Mouse (Mus musculus) adipocyte (in vitro differentiated cells): Measurements from ENCODE around the gene Mtif2.
"Not testable (repeated sequence)": the region's sequence is repeated elsewhere in the genome, so short reads cannot be mapped to it uniquely, and the experiment has no call there.

Experiments used
- DNase-seq: peaks from one replicate; pipeline ENCODE4 v3.0.0-alpha.2; 2016; ENCODE audit warnings: low spot score

Gene Mtif2

DNA sequence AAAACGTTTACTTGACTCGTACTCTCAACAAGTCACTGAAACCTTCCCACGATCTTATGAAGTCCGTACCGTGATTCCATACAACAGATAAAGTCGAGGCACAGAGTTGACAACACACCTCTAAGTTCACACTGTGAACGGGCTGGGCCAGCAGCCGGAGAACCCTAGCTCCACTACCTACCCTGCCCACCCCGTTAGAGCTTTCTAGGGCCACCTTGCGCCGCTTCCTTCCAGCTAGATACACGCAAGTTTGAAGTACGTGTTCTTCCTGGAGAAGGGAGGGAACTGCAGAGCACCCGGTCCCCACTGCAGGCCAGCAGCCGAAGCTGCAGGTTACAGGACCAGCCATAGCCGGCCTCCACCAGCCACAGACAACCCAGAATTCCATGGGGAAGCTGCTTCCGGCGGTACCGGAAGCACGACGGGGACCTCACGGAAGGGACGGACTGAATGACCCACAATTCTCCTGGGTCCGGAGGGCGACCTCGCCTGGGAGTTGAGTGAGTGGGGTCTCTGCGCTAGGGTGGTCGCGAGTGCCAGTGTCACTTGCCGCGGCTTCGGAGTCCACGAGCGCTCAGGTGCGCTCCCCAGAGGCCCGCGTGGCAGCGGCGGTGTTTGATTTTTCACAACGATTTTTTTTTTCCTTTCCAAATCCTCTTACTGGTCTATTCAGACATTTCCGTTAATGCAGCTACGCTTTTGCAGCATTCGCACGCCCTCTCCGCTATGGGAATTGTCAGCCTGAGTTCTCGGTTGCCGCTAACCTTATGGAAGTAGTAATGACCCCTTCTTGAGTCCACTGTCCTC, at the start of gene Mtif2:
Gene Mtif2 (plus strand): TSS at position 421 of the 807 bp plus-strand sequence.
- DNase-seq = peak; percentile 88

DNA sequence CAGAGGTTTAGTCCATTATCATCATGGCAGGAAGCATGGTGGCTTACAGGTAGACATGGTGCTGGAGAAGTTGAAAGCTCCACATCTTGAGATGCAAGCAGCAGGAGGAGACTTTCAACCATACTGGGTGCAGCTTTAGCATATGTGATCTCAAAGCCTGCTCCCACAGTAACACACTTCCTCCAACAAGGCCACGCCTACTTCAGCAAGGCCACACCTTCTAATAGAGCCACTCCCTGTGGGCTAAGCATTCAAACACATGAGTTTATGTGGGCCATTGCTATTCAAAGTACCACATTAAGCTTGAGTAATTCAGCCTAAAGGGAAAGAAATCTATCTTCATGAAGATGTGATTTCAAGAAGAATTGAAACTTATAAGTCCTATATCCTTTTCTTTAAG, 33.1 kb upstream of the Mtif2 start:
- no peak for DNase-seq

- DNase-seq = no peak
Measured at GRCm38 (mm10) chr11:29496962-29497361, 29.2 kb upstream of the Mtif2 start.

- DNase-seq = no peak
Measured at GRCm38 (mm10) chr11:29503948-29504893, 22.0 kb upstream of the Mtif2 start.

DNA sequence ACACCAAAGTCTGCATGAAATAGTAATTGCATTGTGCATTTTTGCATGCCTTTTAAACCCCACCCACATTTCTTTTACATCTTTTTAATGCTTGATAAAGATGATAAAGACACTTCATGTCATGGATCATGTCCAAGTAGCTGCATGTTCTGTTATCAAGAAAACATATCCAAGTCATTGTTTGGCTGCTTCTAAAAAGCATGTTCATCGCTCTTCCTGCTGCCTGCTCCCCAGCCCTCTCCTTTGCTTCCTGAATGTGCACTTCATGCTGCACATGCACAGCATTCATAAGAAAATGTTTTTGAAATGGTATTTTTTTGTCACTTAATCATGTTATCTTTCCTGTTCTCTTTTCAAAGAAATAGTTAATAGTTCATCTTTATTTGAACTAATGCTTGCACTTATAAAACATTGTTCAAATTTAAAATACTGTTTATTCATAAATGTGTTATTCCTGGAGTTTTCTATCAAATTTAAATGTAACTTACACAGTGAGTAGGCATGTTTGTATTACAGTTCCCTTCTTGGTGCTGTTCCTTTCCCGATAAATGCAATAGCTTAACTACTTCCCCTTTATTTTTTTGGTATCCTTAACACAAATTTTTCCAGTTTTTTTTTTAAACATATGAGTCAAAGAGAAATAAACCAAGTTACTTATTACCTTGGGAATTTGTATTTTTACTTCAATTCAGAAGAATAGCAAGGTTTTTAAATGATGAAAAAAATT, 21.1 kb upstream of the Mtif2 start:
- no peak for DNase-seq

DNA sequence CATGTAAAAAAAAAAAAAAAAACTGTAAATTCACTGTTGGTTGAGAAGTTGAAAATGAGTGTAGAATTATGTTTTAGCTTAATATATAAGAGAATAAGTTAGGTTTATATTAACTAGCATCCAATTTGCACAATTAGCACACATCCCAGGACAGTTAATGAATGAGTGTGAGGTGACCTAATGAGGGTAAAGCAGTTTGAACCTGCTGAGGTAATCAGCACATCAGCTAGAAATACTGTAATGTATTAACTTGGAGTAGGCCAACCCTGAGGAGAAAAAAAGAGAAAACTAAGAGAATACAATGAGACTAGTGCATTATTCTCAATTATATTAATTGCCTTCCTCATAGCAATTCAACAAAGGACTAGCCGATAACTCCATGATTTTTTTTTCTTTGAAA, 16.8 kb upstream of the Mtif2 start:
- no peak for DNase-seq

DNA sequence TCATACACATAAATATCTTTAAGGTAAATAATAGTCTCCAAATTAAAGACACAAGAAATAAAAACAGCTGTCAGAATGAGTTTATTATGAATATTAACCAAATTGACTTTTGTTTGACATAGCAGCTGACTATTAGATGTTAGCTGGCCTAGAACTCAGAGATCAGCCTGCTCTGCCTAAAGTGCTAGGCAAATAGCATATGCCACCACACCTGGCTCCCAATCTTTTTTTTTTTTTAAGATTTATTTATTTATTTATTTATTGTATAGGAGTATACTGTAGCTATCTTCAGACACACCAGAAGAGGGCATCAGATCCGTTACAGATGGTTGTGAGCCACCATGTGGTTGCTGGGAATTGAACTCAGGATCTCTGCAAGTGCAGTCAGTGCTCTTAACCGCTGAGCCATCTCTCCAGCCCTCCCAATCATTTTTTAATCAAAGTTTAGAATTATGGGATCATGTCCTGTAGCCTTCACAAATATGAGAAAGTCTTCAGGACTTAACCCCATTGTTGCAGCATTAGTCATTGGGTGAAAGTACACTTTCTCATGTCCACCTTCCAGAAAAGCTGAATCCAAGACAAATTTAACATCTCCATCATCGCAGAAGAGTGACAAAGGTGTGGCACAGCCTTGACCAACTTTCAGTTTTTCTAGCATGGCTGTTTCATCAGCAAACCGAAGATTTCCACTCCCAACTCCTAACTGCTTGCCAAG, 13.2 kb upstream of the Mtif2 start:
- no peak for DNase-seq

GRCm38 (mm10) chr11:29514325-29514681, 11.9 kb upstream of the Mtif2 start:
- no peak for DNase-seq

- DNase-seq = peak; percentile 90
Measured at GRCm38 (mm10) chr11:29514682-29515412, 11.4 kb upstream of the Mtif2 start, which contains the start of gene Prorsd1. Prorsd1 (minus strand) TSS chr11:29515033.

DNA sequence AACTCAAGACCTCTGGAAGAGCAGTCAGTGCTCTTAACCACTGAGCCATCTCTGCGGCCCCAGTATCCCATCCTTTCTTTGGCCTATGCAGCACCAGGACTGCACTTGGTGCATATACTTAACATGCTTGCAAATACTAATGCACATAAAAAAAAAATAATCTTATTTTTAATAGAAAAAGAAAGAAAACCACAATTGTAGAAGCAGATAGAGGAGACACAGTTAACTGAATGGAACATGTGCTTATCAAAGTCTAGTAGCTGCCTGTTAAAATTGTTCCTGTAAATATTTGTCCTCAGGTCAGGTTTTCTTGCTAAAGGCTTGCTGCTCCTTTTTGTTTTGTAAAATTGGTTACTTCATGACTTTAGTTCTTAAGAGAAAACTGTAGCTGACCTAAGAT, 12.0 kb downstream of the Mtif2 start:
- DNase-seq = no peak

- no peak for DNase-seq
Measured at GRCm38 (mm10) chr11:29544225-29544945, 18.2 kb downstream of the Mtif2 start.

- not testable (repeated sequence) for DNase-seq
Measured at GRCm38 (mm10) chr11:29545150-29545752, 19.0 kb downstream of the Mtif2 start.

- DNase-seq = not testable (repeated sequence)
Measured at GRCm38 (mm10) chr11:29546297-29546696, 20.1 kb downstream of the Mtif2 start.

- DNase-seq = no peak
Measured at GRCm38 (mm10) chr11:29546762-29547161, 20.6 kb downstream of the Mtif2 start.

DNA sequence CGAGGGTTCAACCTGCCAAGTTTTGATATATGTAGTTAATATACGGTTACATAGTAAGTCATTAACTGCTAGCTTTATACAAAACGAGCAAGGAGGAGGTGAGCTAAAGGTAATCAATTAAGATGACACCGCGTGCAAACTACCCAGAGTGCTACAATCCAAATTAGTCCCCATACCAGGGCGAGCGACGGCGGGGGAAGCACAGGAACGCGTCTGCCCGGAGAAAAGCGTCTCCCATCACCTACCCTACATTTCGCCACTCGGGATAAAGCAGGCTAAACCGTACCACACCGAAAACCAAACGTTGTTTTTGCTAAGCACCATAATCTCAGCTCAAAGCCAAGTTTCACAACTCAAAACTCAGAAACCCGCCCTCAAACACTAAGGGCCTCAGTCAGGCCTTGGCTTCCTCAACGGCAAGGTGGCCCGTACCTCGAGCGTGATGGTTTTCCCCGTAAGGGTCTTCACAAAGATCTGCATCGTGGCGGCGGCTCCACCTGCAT, 21.1 kb downstream of the Mtif2 start:
- no peak for DNase-seq

DNA sequence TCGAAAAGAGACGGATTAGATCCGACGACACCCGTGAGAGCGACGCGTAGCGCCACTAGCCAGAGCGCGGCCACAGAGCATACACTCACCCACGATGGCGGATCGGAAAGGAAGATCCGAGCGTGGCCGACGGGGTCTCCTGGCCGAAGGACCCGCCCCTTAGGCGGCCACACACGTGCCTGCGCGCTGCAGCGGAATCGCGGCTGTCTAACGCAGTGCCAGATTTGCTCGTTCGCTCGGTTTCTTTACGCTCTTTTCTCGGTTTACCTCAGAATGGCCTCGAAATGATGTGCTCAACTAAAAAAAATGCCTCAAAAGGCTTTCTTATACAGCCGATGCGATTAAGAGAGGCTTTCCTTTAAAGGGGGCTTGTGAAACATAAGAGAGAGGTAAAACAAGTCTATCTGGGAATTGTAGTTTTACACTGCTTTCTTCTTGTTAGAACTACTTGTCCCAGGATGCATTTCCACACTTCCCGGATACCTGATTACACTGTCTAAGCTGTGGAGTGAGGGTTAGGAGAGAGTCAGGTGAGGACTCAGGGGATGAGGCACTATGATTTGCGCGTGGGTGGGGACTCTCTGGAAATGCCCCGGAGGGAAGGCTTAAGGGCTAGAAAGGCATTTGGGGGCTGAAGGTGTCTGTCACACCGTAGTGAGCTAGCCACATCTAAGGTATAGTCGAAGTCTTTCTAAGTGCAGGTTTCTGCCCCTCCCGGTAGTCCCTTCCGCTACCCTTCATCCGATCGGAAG, 21.7 kb downstream of the Mtif2 start, which contains the start of the genes Clhc1 and Rps27a:
Gene Clhc1 (plus strand): TSS at position 199 of the 752 bp plus-strand sequence.
Gene Rps27a (minus strand): TSS at position 358 of the 752 bp plus-strand sequence.
- DNase-seq = peak; percentile 92

GRCm38 (mm10) chr11:29548504-29549424, 22.6 kb downstream of the Mtif2 start:
- no peak for DNase-seq

DNA sequence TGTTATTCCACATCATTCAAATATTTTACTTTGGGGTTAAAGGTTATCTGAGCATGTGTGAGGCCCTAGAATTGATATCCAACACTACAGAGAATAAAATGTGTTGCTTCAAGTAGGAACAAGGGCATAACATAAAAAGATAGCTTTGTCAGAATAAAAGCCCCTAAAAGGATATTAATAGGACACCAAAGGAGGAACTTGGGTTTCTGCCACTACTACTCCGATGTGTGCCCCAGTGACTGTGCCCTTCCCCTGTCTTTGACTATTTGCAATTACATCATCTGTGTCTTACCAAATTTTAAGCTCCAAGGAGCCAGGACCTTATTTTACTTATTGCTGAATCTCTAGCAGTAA, 23.2 kb downstream of the Mtif2 start:
- peak; percentile 39 for DNase-seq
